Mouse (Mus musculus): ENCODE measurements around the gene Mpzl1. TPM values are rescaled to one million over a fixed set of nuclear protein-coding genes. Genes with fewer than 3 reads are reported as not detected.

Gene Mpzl1
- 80.5 and 83.6 TPM in 2 replicates for polyA plus RNA-seq (2015; fragmentation: Nextera tagmentation; extraction: Ambion mirVana)

DNA sequence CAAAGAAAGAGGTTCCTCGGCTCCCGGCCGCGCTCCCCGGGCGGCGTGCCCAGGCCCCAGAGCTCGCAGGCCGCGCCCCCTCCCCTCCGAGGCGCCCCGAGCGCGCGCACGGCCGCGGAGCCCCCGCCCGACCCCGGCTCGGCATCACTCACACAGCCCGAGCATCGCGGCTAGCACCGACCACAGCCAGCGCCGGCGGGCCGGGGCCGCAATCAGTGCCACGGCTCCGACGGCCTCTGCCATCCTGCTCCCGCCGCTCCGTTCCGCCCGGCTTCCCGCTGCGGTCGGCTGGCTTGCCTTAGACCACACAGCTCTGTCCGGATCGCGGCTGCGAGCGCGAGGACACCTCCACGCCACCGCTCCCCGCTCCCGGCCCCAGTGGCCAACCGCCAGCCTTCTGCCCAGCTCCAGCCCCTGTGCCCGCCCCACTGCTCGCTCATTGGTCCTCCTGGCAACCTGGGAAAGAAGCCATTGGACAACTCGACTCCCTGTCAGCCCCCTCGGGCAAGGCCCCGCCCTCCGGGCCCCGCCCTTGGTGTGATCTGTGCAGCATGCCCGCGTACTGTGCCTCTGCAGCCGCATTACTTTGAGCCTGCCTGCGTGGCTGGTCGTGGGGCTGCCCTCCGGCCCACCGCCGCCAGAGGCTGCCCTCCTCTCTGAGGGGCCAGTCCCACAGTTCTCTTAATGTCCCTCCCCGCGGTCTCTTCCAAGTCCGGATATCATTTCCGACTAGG lies at the start of gene Mpzl1:
Gene Mpzl1 (minus strand): TSS at position 388 of the 734 bp plus-strand sequence.

Other genes starting within 250 kb of the Mpzl1 start
- gene Dcaf6, start 174.1 kb downstream of the Mpzl1 start, polyA plus RNA-seq (2015; fragmentation: Nextera tagmentation; extraction: Ambion mirVana), result 12.7 and 14.0 TPM in 2 replicates
- gene Mpc2, start 173.9 kb downstream of the Mpzl1 start, polyA plus RNA-seq (2015; fragmentation: Nextera tagmentation; extraction: Ambion mirVana), result 277 and 288 TPM in 2 replicates
- 0.03 TPM in 1 of 2 replicates, not detected in the other for gene Adcy10, start 149.4 kb downstream of the Mpzl1 start, polyA plus RNA-seq (2015; fragmentation: Nextera tagmentation; extraction: Ambion mirVana)
- 20.3 TPM in 2 replicates for gene Rcsd1, start 75.2 kb upstream of the Mpzl1 start, polyA plus RNA-seq (2015; fragmentation: Nextera tagmentation; extraction: Ambion mirVana)
- 117 and 121 TPM in 2 replicates for gene Creg1, start 129.2 kb upstream of the Mpzl1 start, polyA plus RNA-seq (2015; fragmentation: Nextera tagmentation; extraction: Ambion mirVana)
- gene Cd247, start 154.1 kb upstream of the Mpzl1 start, polyA plus RNA-seq (2015; fragmentation: Nextera tagmentation; extraction: Ambion mirVana), result 0.25 and 0.65 TPM in 2 replicates